ENCODE assay signal across 20 mouse cellular contexts in the genomic region with DNA sequence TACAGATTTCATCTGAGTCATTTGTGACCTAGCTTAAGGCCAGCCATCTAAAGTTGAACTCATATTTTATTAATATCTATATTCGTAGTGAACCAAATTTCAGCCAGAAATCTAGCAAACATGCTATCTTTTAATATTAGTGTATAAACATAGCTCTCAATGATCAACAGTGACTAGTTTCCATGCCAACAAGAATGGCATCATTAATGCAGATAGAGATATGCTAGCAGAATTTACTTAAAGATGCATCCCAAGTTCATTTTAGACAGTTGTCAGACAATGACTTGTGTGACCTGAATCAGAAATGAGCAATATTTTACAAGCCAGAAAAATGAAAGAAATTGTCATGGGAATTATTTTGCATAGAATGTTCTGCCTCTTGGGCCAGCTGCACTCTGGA.
DNase-seq lines count a peak whose midpoint lies in the region; ATAC-seq and TF ChIP-seq lines count a peak whose summit lies in the region.
"Had no signal": no experiment of that assay in that cellular context is flagged by ENCODE, and none has a peak within 500 bp of the region (broad histone marks: within the 10 kb centered on the region; RNA-seq: fewer than 3 reads in every experiment).

No protein-coding gene starts in this region.

- H3K4me1 ChIP-seq in midbrain, embryonic 13.5 days (replicated peaks) = peaks cover 4% of the 10 kb centered on the region
- H3K4me1 ChIP-seq in midbrain, embryonic 11.5 days (ENCODE audit: control insufficient read depth, insufficient read depth, low read length) = no peaks in the 10 kb centered on the region
- H3K4me1 ChIP-seq in CH12.LX (ENCODE audit: control insufficient read depth in 1 of 2, insufficient read depth in 2 of 2) = peaks cover 3 to 21% of the 10 kb centered on the region in 2 experiments; a peak in 3 of 4 replicates
- H3K4me1 ChIP-seq in midbrain, embryonic 15.5 days = peaks cover 2% of the 10 kb centered on the region; the same call in 1 of the 2 replicates
- H3K4me1 ChIP-seq in midbrain, postnatal 0 days (ENCODE audit: insufficient read depth, low read length) = 0 out of 2 replicates have a peak, but pooled peaks cover 2% of the 10 kb centered on the region

- no peak for TF ChIP-seq POLR2A in CH12.LX (IDR thresholded peaks at IDR 0.05; ENCODE audit: low read depth, low read length)

- no peaks in the 10 kb centered on the region for H3K9me3 ChIP-seq in midbrain, embryonic 13.5 days
- no peaks in the 10 kb centered on the region for H3K9me3 ChIP-seq in midbrain, embryonic 11.5 days (ENCODE audit: control insufficient read depth, low read length)
- peaks cover 4% of the 10 kb centered on the region for H3K9me3 ChIP-seq in CH12.LX (replicated peaks; ENCODE audit: low read length)
- no peaks in the 10 kb centered on the region for H3K9me3 ChIP-seq in midbrain, embryonic 15.5 days
- H3K9me3 ChIP-seq in midbrain, postnatal 0 days (ENCODE audit: low read length) = no peaks in the 10 kb centered on the region
- H3K9me3 ChIP-seq: embryonic facial prominence, embryonic 10.5 days; embryonic facial prominence, embryonic 12.5 days; forebrain, embryonic 13.5 days; forebrain, embryonic 15.5 days had no signal

- dilution Hi-C loops in CH12.LX (cut with MboI; ENCODE audit: extremely low pct_ligation_motif_present, extremely low pct_unique_long_range_greater_than_20kb, low sequenced_read_pairs) = no loop called here

- no peaks in the 10 kb centered on the region for H3K79me2 ChIP-seq in CH12.LX (replicated peaks; ENCODE audit: control insufficient read depth, extremely low read depth, insufficient read depth, poor library complexity, severe bottlenecking)

- TF ChIP-seq RAD21 in CH12.LX (IDR thresholded peaks at IDR 0.05; ENCODE audit: low read depth, low read length) = no peak

- H3K4me3 ChIP-seq in midbrain, embryonic 13.5 days (replicated peaks) = no peak overlapping the region
- no peak overlapping the region for H3K4me3 ChIP-seq in midbrain, embryonic 11.5 days (ENCODE audit: low read depth, low read length)
- no peak overlapping the region for H3K4me3 ChIP-seq in CH12.LX (replicated peaks in 1 of 3; ENCODE audit: low read depth in 2 of 3, low read length in 2 of 3, poor library complexity in 1 of 3)
- H3K4me3 ChIP-seq in midbrain, embryonic 15.5 days = no peak overlapping the region
- H3K4me3 ChIP-seq in midbrain, postnatal 0 days (ENCODE audit: low read depth, low read length) = no peak overlapping the region
- H3K4me3 ChIP-seq: embryonic facial prominence, embryonic 10.5 days; embryonic facial prominence, embryonic 12.5 days; forebrain, embryonic 13.5 days; forebrain, embryonic 15.5 days had no signal

- no peaks in the 10 kb centered on the region for H3K36me3 ChIP-seq in midbrain, embryonic 13.5 days
- H3K36me3 ChIP-seq in midbrain, embryonic 11.5 days (ENCODE audit: control insufficient read depth, insufficient read depth, low read length) = no peaks in the 10 kb centered on the region
- no peaks in the 10 kb centered on the region for H3K36me3 ChIP-seq in CH12.LX (replicated peaks in 1 of 2; ENCODE audit: control insufficient read depth in 1 of 2, insufficient read depth in 1 of 2, low read length in 1 of 2)
- H3K36me3 ChIP-seq in midbrain, embryonic 15.5 days (replicated peaks) = no peaks in the 10 kb centered on the region
- no peaks in the 10 kb centered on the region for H3K36me3 ChIP-seq in midbrain, postnatal 0 days (ENCODE audit: insufficient read depth, low read length)
- H3K36me3 ChIP-seq: embryonic facial prominence, embryonic 10.5 days; embryonic facial prominence, embryonic 12.5 days; forebrain, embryonic 15.5 days had no signal

- DNase-seq in midbrain, embryonic 11.5 days (ENCODE audit: low spot score, missing footprints) = no peak
- peak; percentile 29 for DNase-seq in CH12.LX (ENCODE audit: extremely low read depth)
- DNase-seq in midbrain, postnatal 0 days (ENCODE audit: low spot score) = peak; percentile 22
- DNase-seq in layer of hippocampus, postnatal 36 days = no peak
- no peak for DNase-seq in left cerebral cortex, adult 11 months (ENCODE audit: low spot score)
- DNase-seq: adrenal gland, adult 2 months; adrenal gland, postnatal 10 days; adrenal gland, postnatal 25 days; cerebellum, adult 11-12 months; cerebellum, adult 2 months; cerebellum, adult 9-10 months; cerebellum, postnatal 10 days; cerebellum, postnatal 25 days had no signal

- no peaks in the 10 kb centered on the region for H3K27me3 ChIP-seq in midbrain, embryonic 13.5 days
- no peaks in the 10 kb centered on the region for H3K27me3 ChIP-seq in midbrain, embryonic 11.5 days (ENCODE audit: control insufficient read depth, insufficient read depth, low read length)
- no peaks in the 10 kb centered on the region for H3K27me3 ChIP-seq in CH12.LX (replicated peaks)
- no peaks in the 10 kb centered on the region for H3K27me3 ChIP-seq in midbrain, embryonic 15.5 days (replicated peaks)
- H3K27me3 ChIP-seq in midbrain, postnatal 0 days (ENCODE audit: insufficient read depth, low read length) = no peaks in the 10 kb centered on the region
- H3K27me3 ChIP-seq: embryonic facial prominence, embryonic 12.5 days; forebrain, embryonic 13.5 days; forebrain, embryonic 15.5 days had no signal

- TF ChIP-seq CTCF in CH12.LX (conservative IDR thresholded peaks at IDR 0.05 in 1 of 2, IDR thresholded peaks at IDR 0.05 in 1 of 2; ENCODE audit: low read depth in 2 of 2, low read length in 2 of 2) = no peak
- TF ChIP-seq CTCF in midbrain, postnatal 0 days (IDR thresholded peaks at IDR 0.05) = no peak

- H3K4me2 ChIP-seq in midbrain, embryonic 13.5 days (replicated peaks) = no peak overlapping the region
- H3K4me2 ChIP-seq in midbrain, embryonic 11.5 days = no peak overlapping the region
- no peak overlapping the region for H3K4me2 ChIP-seq in CH12.LX (ENCODE audit: insufficient read depth, low read depth, poor library complexity, severe bottlenecking)
- no peak overlapping the region for H3K4me2 ChIP-seq in midbrain, embryonic 15.5 days
- no peak overlapping the region for H3K4me2 ChIP-seq in midbrain, postnatal 0 days (ENCODE audit: low read depth, low read length, poor library complexity, severe bottlenecking)
- H3K4me2 ChIP-seq: embryonic facial prominence, embryonic 12.5 days; forebrain, embryonic 13.5 days; forebrain, embryonic 15.5 days had no signal

- no peak overlapping the region for H3K9ac ChIP-seq in midbrain, embryonic 13.5 days (replicated peaks)
- H3K9ac ChIP-seq in midbrain, embryonic 11.5 days (ENCODE audit: low read length) = no peak overlapping the region
- H3K9ac ChIP-seq in CH12.LX (ENCODE audit: insufficient read depth, low read depth) = no peak overlapping the region
- no peak overlapping the region for H3K9ac ChIP-seq in midbrain, embryonic 15.5 days
- no peak overlapping the region for H3K9ac ChIP-seq in midbrain, postnatal 0 days (replicated peaks; ENCODE audit: low read length, poor library complexity, severe bottlenecking)
- H3K9ac ChIP-seq: embryonic facial prominence, embryonic 12.5 days; forebrain, embryonic 13.5 days; forebrain, embryonic 15.5 days had no signal

- H3K27ac ChIP-seq in midbrain, embryonic 13.5 days = no peak overlapping the region
- H3K27ac ChIP-seq in midbrain, embryonic 11.5 days (ENCODE audit: low read depth, low read length) = no peak overlapping the region
- no peak overlapping the region for H3K27ac ChIP-seq in CH12.LX (ENCODE audit: insufficient read depth, low read depth)
- H3K27ac ChIP-seq in midbrain, embryonic 15.5 days = 0 out of 2 replicates have a peak overlapping the region, but pooled peaks have one; percentile 17
- no peak overlapping the region for H3K27ac ChIP-seq in midbrain, postnatal 0 days (ENCODE audit: low read depth, low read length)
- H3K27ac ChIP-seq: embryonic facial prominence, embryonic 10.5 days; embryonic facial prominence, embryonic 12.5 days; forebrain, embryonic 13.5 days; forebrain, embryonic 15.5 days had no signal

- 86% methylated on average over 1 of the region's 1 CpGs for WGBS in midbrain, embryonic 13.5 days
- WGBS in midbrain, embryonic 11.5 days = 83% methylated on average over 1 of the region's 1 CpGs
- WGBS in midbrain, embryonic 15.5 days = 57% methylated on average over 1 of the region's 1 CpGs
- WGBS in midbrain, postnatal 0 days = 51% methylated on average over 1 of the region's 1 CpGs

- no peak for TF ChIP-seq EP300 in CH12.LX (IDR thresholded peaks at IDR 0.05; ENCODE audit: low read length)

- ATAC-seq in midbrain, embryonic 13.5 days = 0 out of 2 replicates have a peak, but pooled peaks have one; percentile 17
- ATAC-seq in midbrain, embryonic 11.5 days (ENCODE audit: low FRiP score) = no peak
- ATAC-seq in midbrain, embryonic 15.5 days (replicated peaks) = peak; percentile 65; the same call in 1 of the 2 replicates
- ATAC-seq in midbrain, postnatal 0 days (ENCODE audit: low FRiP score) = 0 out of 2 replicates have a peak, but pooled peaks have one; percentile 32
- ATAC-seq: CD4-positive, CD25-positive, alpha-beta regulatory T cell, adult 4 months; forebrain, embryonic 13.5 days; forebrain, embryonic 15.5 days had no signal

- in situ Hi-C loops in CH12.LX (cut with MboI; ENCODE audit: low pct_ligation_motif_present, low pct_unique_long_range_greater_than_20kb, low sequenced_read_pairs) = no loop called here

TF ChIP-seq in CH12.LX, 34 proteins besides CTCF, POLR2A, EP300 and RAD21:
- no peak for TF ChIP-seq RCOR1 (conservative IDR thresholded peaks at IDR 0.05; ENCODE audit: low read depth, low read length)
- no peak for TF ChIP-seq ZKSCAN1 (IDR thresholded peaks at IDR 0.05; ENCODE audit: borderline replicate concordance, low read depth, low read length)
- TF ChIP-seq CHD1 (IDR thresholded peaks at IDR 0.05; ENCODE audit: low read depth, low read length) = no peak
- TF ChIP-seq BHLHE40 (IDR thresholded peaks at IDR 0.05; ENCODE audit: low read depth, low read length) = no peak
- TF ChIP-seq HCFC1 (IDR thresholded peaks at IDR 0.05; ENCODE audit: low read depth, low read length) = no peak
- no peak for TF ChIP-seq ZC3H11A (IDR thresholded peaks at IDR 0.05; ENCODE audit: low read depth, low read length)
- no peak for TF ChIP-seq GABPA (IDR thresholded peaks at IDR 0.05; ENCODE audit: insufficient replicate concordance, low read depth, low read length)
- TF ChIP-seq USF2 (conservative IDR thresholded peaks at IDR 0.05; ENCODE audit: low read depth, low read length) = no peak
- no peak for TF ChIP-seq SIN3A (IDR thresholded peaks at IDR 0.05; ENCODE audit: low read length)
- no peak for TF ChIP-seq TBP (conservative IDR thresholded peaks at IDR 0.05; ENCODE audit: low read depth, low read length)
- no peak for TF ChIP-seq ETS1 (conservative IDR thresholded peaks at IDR 0.05; ENCODE audit: low read depth, low read length)
- no peak for TF ChIP-seq MAFK (IDR thresholded peaks at IDR 0.05; ENCODE audit: insufficient replicate concordance, low read length)
- no peak for TF ChIP-seq JUN (IDR thresholded peaks at IDR 0.05; ENCODE audit: insufficient read depth, low read depth, low read length)
- no peak for TF ChIP-seq NRF1 (IDR thresholded peaks at IDR 0.05; ENCODE audit: low read depth, low read length)

Comparison
In these comparisons a context has a peak if more than half of its experiments do, and no peak if none do; other contexts are left out.
1. DNase-seq: peak in CH12.LX (single experiment) and midbrain, postnatal 0 days (single experiment); none in midbrain, embryonic 11.5 days (single experiment), layer of hippocampus, postnatal 36 days (0 of 2) and left cerebral cortex, adult 11 months (single experiment).